Mouse (Mus musculus) urinary bladder, postnatal 0 days (tissue): Measurements from ENCODE around the gene Wfdc12. TPM values are rescaled to one million over a fixed set of nuclear protein-coding genes. Genes with fewer than 3 reads are reported as not detected.

Experiments used
- polyA plus RNA-seq: library from polyadenylated mRNA; unstranded; fragments of >200 nt; fragmentation: Nextera tagmentation; extraction: Ambion mirVana; gene quantifications from 2 replicates; pipeline ENCODE4 v1.2.1, GENCODE M21; 2015

The Wfdc12 gene
- polyA plus RNA-seq, result not detected in 2 replicates

GRCm38 (mm10) chr2:164190576-164190975, at the start of gene Wfdc12:
Gene Wfdc12, minus strand, starts transcription at chr2:164190608.

GRCm38 (mm10) chr2:164238366-164238765, 48.0 kb upstream of the Wfdc12 start, which contains the start of gene Svs2:
Gene Svs2, minus strand, starts transcription at chr2:164238466.

GRCm38 (mm10) chr2:164221522-164221921, 31.1 kb upstream of the Wfdc12 start, which contains the start of gene Wfdc15b:
Gene Wfdc15b, minus strand, starts transcription at chr2:164221660.

GRCm38 (mm10) chr2:164199626-164200327, 9.4 kb upstream of the Wfdc12 start, which contains the start of gene Wfdc15a:
Gene Wfdc15a, minus strand, starts transcription at chr2:164200130.

GRCm38 (mm10) chr2:164182692-164183255, 7.6 kb downstream of the Wfdc12 start, which contains the start of gene Wfdc5:
Gene Wfdc5, minus strand, starts transcription at chr2:164182742.

GRCm38 (mm10) chr2:164170902-164171301, 19.5 kb downstream of the Wfdc12 start, which contains the start of gene Kcns1:
Gene Kcns1, minus strand, starts transcription at chr2:164171113.

Other genes with a start within 250 kb of the Wfdc12 start
- 228 and 257 TPM in 2 replicates for gene Ywhab, start 195.6 kb downstream of the Wfdc12 start, polyA plus RNA-seq
- gene Pabpc1l, start 165.2 kb downstream of the Wfdc12 start, polyA plus RNA-seq, result 0.17 and 0.80 TPM in 2 replicates
- gene Stk4, start 120.3 kb downstream of the Wfdc12 start, polyA plus RNA-seq, result 10.7 and 13.0 TPM in 2 replicates
- gene Tomm34, start 119.4 kb downstream of the Wfdc12 start, polyA plus RNA-seq, result 23.6 and 24.4 TPM in 2 replicates
- 0.07 TPM in 1 of 2 replicates, not detected in the other for gene Kcns1, start 19.5 kb downstream of the Wfdc12 start, polyA plus RNA-seq
- gene Wfdc5, start 7.9 kb downstream of the Wfdc12 start, polyA plus RNA-seq, result 0.08 TPM in 1 of 2 replicates, not detected in the other
- not detected in 2 replicates for gene Wfdc15a, start 9.5 kb upstream of the Wfdc12 start, polyA plus RNA-seq
- gene Wfdc15b, start 31.1 kb upstream of the Wfdc12 start, polyA plus RNA-seq, result 50.1 and 50.4 TPM in 2 replicates
- not detected in 2 replicates for gene Svs2, start 47.9 kb upstream of the Wfdc12 start, polyA plus RNA-seq
- not detected in 2 replicates for gene Svs3b, start 66.0 kb upstream of the Wfdc12 start, polyA plus RNA-seq
- not detected in 2 replicates for gene Svs4, start 87.9 kb upstream of the Wfdc12 start, polyA plus RNA-seq
- gene Svs3a, start 98.7 kb upstream of the Wfdc12 start, polyA plus RNA-seq, result not detected in 2 replicates
- gene Svs6, start 126.1 kb upstream of the Wfdc12 start, polyA plus RNA-seq, result not detected in 2 replicates
- not detected in 2 replicates for gene Svs5, start 142.1 kb upstream of the Wfdc12 start, polyA plus RNA-seq
- 15.5 and 29.0 TPM in 2 replicates for gene Slpi, start 198.5 kb upstream of the Wfdc12 start, polyA plus RNA-seq
- 0.08 and 0.10 TPM in 2 replicates for gene Rbpjl, start 212.5 kb upstream of the Wfdc12 start, polyA plus RNA-seq
- 1.9 and 2.2 TPM in 2 replicates for gene Matn4, start 214.6 kb upstream of the Wfdc12 start, polyA plus RNA-seq